Mouse (Mus musculus) embryonic facial prominence, embryonic 15.5 days (tissue): ENCODE measurements around the gene Fgf18. TPM values are rescaled to one million over a fixed set of nuclear protein-coding genes. Genes with fewer than 3 reads are reported as not detected.

Experiments used
- ATAC-seq: fragments of 200-750 bp; cut with Nextera tagmentation; 2 replicates; pipeline ENCODE4 v1.8.0; 2017; ENCODE audit warnings: low read depth, moderate TSS enrichment; ENCODE audit not compliant: insufficient number of reproducible peaks, low FRiP score, low TSS enrichment
- H3K27ac ChIP-seq: fragments of 300-500 bp; sonication (generic); replicated peaks from 2 replicates; pipeline ENCODE4 v1.5.1; 2015; ENCODE audit warnings: mild to moderate bottlenecking, inconsistent platforms
- H3K27me3 ChIP-seq: fragments of 300-500 bp; sonication (generic); 2 replicates; pipeline ENCODE4 v1.6.1; 2015; ENCODE audit warnings: inconsistent platforms
- H3K36me3 ChIP-seq: fragments of 300-500 bp; sonication (generic); 2 replicates; pipeline ENCODE4 v1.6.1; 2015; ENCODE audit warnings: mild to moderate bottlenecking, inconsistent platforms
- H3K4me1 ChIP-seq: fragments of 300-500 bp; sonication (generic); 2 replicates; pipeline ENCODE4 v1.6.1; 2015; ENCODE audit warnings: inconsistent platforms
- H3K4me2 ChIP-seq: fragments of 300-500 bp; sonication (generic); replicated peaks from 2 replicates; pipeline ENCODE4 v1.6.1; 2015; ENCODE audit warnings: mild to moderate bottlenecking, inconsistent platforms
- H3K4me3 ChIP-seq: fragments of 300-500 bp; sonication (generic); replicated peaks from 2 replicates; pipeline ENCODE4 v1.5.1; 2015; ENCODE audit warnings: mild to moderate bottlenecking, inconsistent platforms
- H3K9ac ChIP-seq: fragments of 300-500 bp; sonication (generic); 2 replicates; pipeline ENCODE4 v1.6.1; 2015; ENCODE audit warnings: inconsistent platforms
- H3K9me3 ChIP-seq: fragments of 300-500 bp; sonication (generic); replicated peaks from 2 replicates; pipeline ENCODE4 v1.6.1; 2016; ENCODE audit warnings: inconsistent platforms
- WGBS: fragments of 180-500 bp; shearing (Covaris S2); methylation state at CpG from one replicate; pipeline ENCODE4 v1.1.7; 2015; 5-methylcytosine and 5-hydroxymethylcytosine counted together
- polyA plus RNA-seq: library from polyadenylated mRNA; unstranded; fragments of >200 nt; fragmentation: Nextera tagmentation; extraction: Ambion mirVana; gene quantifications from 2 replicates; pipeline ENCODE4 v1.2.1, GENCODE M21; 2015

Fgf18 gene
- polyA plus RNA-seq, 1 experiment from 2014 or later, result 10.3 TPM

- peaks cover 11% of the 10 kb centered on the region for H3K4me1 ChIP-seq
- ATAC-seq, result no peak
- H3K27me3 ChIP-seq, result peaks cover 13% of the 10 kb centered on the region
- no peak overlapping the region for H3K9ac ChIP-seq
- no peak overlapping the region for H3K27ac ChIP-seq
- no peak overlapping the region for H3K4me3 ChIP-seq
- 59% methylated on average over 3 of the region's 3 CpGs for WGBS
- H3K9me3 ChIP-seq, result no peaks in the 10 kb centered on the region
- no peaks in the 10 kb centered on the region for H3K36me3 ChIP-seq
- H3K4me2 ChIP-seq, result no peak overlapping the region
Observed at GRCm38 (mm10) chr11:33107540-33107939, 39.7 kb downstream of the Fgf18 start.

- Histone ChIP-seq H3K9me3 (no peaks in the 10 kb centered on the region), H3K4me2 (no peak overlapping the region), H3K4me1 (peaks cover 18% of the 10 kb centered on the region), H3K9ac (no peak overlapping the region), H3K27me3 (peaks cover 13% of the 10 kb centered on the region), H3K36me3 (no peaks in the 10 kb centered on the region), H3K27ac (no peak overlapping the region), H3K4me3 (no peak overlapping the region)
- 31% methylated on average over 8 of the region's 8 CpGs for WGBS
- peak; percentile 73; the same call in 1 of the 2 replicates for ATAC-seq
Observed at GRCm38 (mm10) chr11:33104911-33105316, 42.3 kb downstream of the Fgf18 start.

GRCm38 (mm10) chr11:33103291-33103943 is 43.8 kb downstream of the Fgf18 start:
- Histone ChIP-seq H3K4me3 (no peak overlapping the region), H3K9me3 (no peaks in the 10 kb centered on the region), H3K4me1 (peaks cover 26% of the 10 kb centered on the region), H3K36me3 (no peaks in the 10 kb centered on the region), H3K27ac (no peak overlapping the region), H3K4me2 (no peak overlapping the region), H3K9ac (no peak overlapping the region), H3K27me3 (peaks cover 16% of the 10 kb centered on the region)
- no peak for ATAC-seq
- WGBS, result 85% methylated on average over 13 of the region's 13 CpGs

GRCm38 (mm10) chr11:33100027-33100507 is 47.1 kb downstream of the Fgf18 start:
- H3K36me3 ChIP-seq, result no peaks in the 10 kb centered on the region
- peak; percentile 51 for ATAC-seq
- H3K4me2 ChIP-seq, result peak overlapping the region; percentile 34
- no peak overlapping the region for H3K27ac ChIP-seq
- no peaks in the 10 kb centered on the region for H3K9me3 ChIP-seq
- 27% methylated on average over 10 of the region's 10 CpGs for WGBS
- H3K4me3 ChIP-seq, result peak overlapping the region; percentile 6; the same call in 1 of the 2 replicates
- peaks cover 12% of the 10 kb centered on the region for H3K27me3 ChIP-seq
- peaks cover 24% of the 10 kb centered on the region for H3K4me1 ChIP-seq
- no peak overlapping the region for H3K9ac ChIP-seq

GRCm38 (mm10) chr11:33099425-33099824 is 47.8 kb downstream of the Fgf18 start:
- WGBS, result 59% methylated on average over 4 of the region's 4 CpGs
- Histone ChIP-seq H3K36me3 (no peaks in the 10 kb centered on the region), H3K4me3 (no peak overlapping the region), H3K9me3 (no peaks in the 10 kb centered on the region), H3K27ac (no peak overlapping the region), H3K4me2 (no peak overlapping the region), H3K4me1 (peaks cover 18% of the 10 kb centered on the region), H3K9ac (no peak overlapping the region), H3K27me3 (peaks cover 12% of the 10 kb centered on the region)
- no peak for ATAC-seq

- no peaks in the 10 kb centered on the region for H3K9me3 ChIP-seq
- ATAC-seq, result no peak
Observed at GRCm38 (mm10) chr11:33098446-33098845, 48.8 kb downstream of the Fgf18 start.

GRCm38 (mm10) chr11:33097855-33098254 is 49.3 kb downstream of the Fgf18 start:
- Histone ChIP-seq H3K36me3 (no peaks in the 10 kb centered on the region), H3K4me2 (no peak overlapping the region), H3K9ac (no peak overlapping the region), H3K27ac (no peak overlapping the region), H3K9me3 (no peaks in the 10 kb centered on the region), H3K4me1 (peaks cover 16% of the 10 kb centered on the region), H3K4me3 (no peak overlapping the region), H3K27me3 (peaks cover 12% of the 10 kb centered on the region)
- WGBS, result 44% methylated on average over 8 of the region's 8 CpGs
- ATAC-seq, result no peak; the same call in 1 of the 2 replicates

More at GRCm38 (mm10) chr11:33098446-33098845, 48.8 kb downstream of the Fgf18 start:
- H3K36me3 ChIP-seq, result no peaks in the 10 kb centered on the region
- H3K9ac ChIP-seq, result no peak overlapping the region
- peaks cover 12% of the 10 kb centered on the region for H3K27me3 ChIP-seq
- H3K4me1 ChIP-seq, result peaks cover 16% of the 10 kb centered on the region
- no peak overlapping the region for H3K4me2 ChIP-seq
- H3K27ac ChIP-seq, result no peak overlapping the region
- H3K4me3 ChIP-seq, result no peak overlapping the region
- WGBS, result 78% methylated on average over 12 of the region's 12 CpGs

GRCm38 (mm10) chr11:33089856-33090255 is 57.3 kb downstream of the Fgf18 start:
- Histone ChIP-seq H3K4me1 (peaks cover 7% of the 10 kb centered on the region; the same call in 1 of the 2 replicates), H3K4me2 (no peak overlapping the region), H3K36me3 (no peaks in the 10 kb centered on the region), H3K4me3 (no peak overlapping the region), H3K27me3 (no peaks in the 10 kb centered on the region), H3K9ac (no peak overlapping the region), H3K9me3 (no peaks in the 10 kb centered on the region), H3K27ac (no peak overlapping the region)
- WGBS, result 39% methylated on average over 6 of the region's 6 CpGs
- no peak for ATAC-seq

GRCm38 (mm10) chr11:33088181-33088580 is 59.0 kb downstream of the Fgf18 start:
- Histone ChIP-seq H3K4me1 (peaks cover 7% of the 10 kb centered on the region; the same call in 1 of the 2 replicates), H3K9ac (no peak overlapping the region), H3K27me3 (no peaks in the 10 kb centered on the region), H3K9me3 (no peaks in the 10 kb centered on the region), H3K4me2 (no peak overlapping the region), H3K27ac (no peak overlapping the region), H3K4me3 (no peak overlapping the region), H3K36me3 (no peaks in the 10 kb centered on the region)
- WGBS, result 62% methylated on average over 1 of the region's 1 CpGs
- ATAC-seq, result no peak

- ATAC-seq, result no peak
- no peaks in the 10 kb centered on the region for H3K9me3 ChIP-seq
Observed at GRCm38 (mm10) chr11:33086046-33086445, 61.2 kb downstream of the Fgf18 start.

GRCm38 (mm10) chr11:33085514-33085913 is 61.7 kb downstream of the Fgf18 start:
- Histone ChIP-seq H3K27me3 (no peaks in the 10 kb centered on the region), H3K4me3 (no peak overlapping the region), H3K9me3 (no peaks in the 10 kb centered on the region), H3K36me3 (no peaks in the 10 kb centered on the region), H3K9ac (no peak overlapping the region), H3K4me1 (peaks cover 7% of the 10 kb centered on the region; the same call in 1 of the 2 replicates), H3K27ac (no peak overlapping the region), H3K4me2 (no peak overlapping the region)
- no peak for ATAC-seq
- WGBS, result 85% methylated on average over 4 of the region's 4 CpGs

More at GRCm38 (mm10) chr11:33086046-33086445, 61.2 kb downstream of the Fgf18 start:
- no peaks in the 10 kb centered on the region for H3K27me3 ChIP-seq
- H3K27ac ChIP-seq, result no peak overlapping the region
- no peak overlapping the region for H3K4me3 ChIP-seq
- no peaks in the 10 kb centered on the region for H3K36me3 ChIP-seq
- H3K9ac ChIP-seq, result no peak overlapping the region
- 92% methylated on average over 1 of the region's 1 CpGs for WGBS
- no peak overlapping the region for H3K4me2 ChIP-seq
- H3K4me1 ChIP-seq, result peaks cover 7% of the 10 kb centered on the region; the same call in 1 of the 2 replicates

GRCm38 (mm10) chr11:33085054-33085453 is 62.1 kb downstream of the Fgf18 start:
- Histone ChIP-seq H3K36me3 (no peaks in the 10 kb centered on the region), H3K4me2 (no peak overlapping the region), H3K9ac (no peak overlapping the region), H3K27me3 (no peaks in the 10 kb centered on the region), H3K4me3 (no peak overlapping the region), H3K9me3 (no peaks in the 10 kb centered on the region), H3K27ac (no peak overlapping the region), H3K4me1 (peaks cover 7% of the 10 kb centered on the region; the same call in 1 of the 2 replicates)
- 93% methylated on average over 3 of the region's 3 CpGs for WGBS
- no peak for ATAC-seq
